Mouse (Mus musculus): Measurements from ENCODE around the gene Cmip.

Cmip gene

GRCm38 (mm10) chr8:117376997-117377396 is 120.1 kb downstream of the Cmip start:
- DNase-seq (ENCODE audit: low spot score in 2 of 2), result no peak

- DNase-seq (ENCODE audit: low spot score in 2 of 2), result no peak
Observed at GRCm38 (mm10) chr8:117378625-117379024, 121.8 kb downstream of the Cmip start.

GRCm38 (mm10) chr8:117379131-117379530 is 122.3 kb downstream of the Cmip start:
- peak; percentile 29 to 35 for DNase-seq (ENCODE audit: low spot score in 2 of 2)

GRCm38 (mm10) chr8:117380796-117381195 is 123.9 kb downstream of the Cmip start:
- DNase-seq (ENCODE audit: low spot score in 2 of 2), result no peak

- peak; percentile 42 to 46 for DNase-seq (ENCODE audit: low spot score in 2 of 2)
Observed at GRCm38 (mm10) chr8:117386142-117386541, 129.3 kb downstream of the Cmip start.

GRCm38 (mm10) chr8:117387642-117388041 is 130.8 kb downstream of the Cmip start:
- DNase-seq (ENCODE audit: low spot score in 2 of 2), result no peak

DNA sequence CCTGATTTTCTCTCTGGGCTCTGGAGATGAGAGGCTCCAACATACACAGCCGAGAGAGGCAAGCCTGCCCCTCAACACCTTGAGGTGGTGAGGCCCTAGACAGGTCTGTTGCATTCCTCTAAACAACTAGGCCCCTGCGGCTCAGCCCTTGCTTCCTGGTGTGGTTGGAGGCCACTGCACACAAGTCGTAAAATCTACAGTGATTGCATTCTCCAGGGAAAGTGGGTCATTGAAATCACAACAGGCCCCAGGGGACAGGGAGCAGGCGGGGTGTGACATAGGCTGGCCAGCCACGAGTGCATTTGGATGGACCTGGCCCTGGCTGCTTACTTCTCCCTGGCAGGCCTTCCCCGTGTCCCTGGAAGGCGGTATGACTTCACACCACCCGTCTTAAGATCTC is 131.5 kb downstream of the Cmip start:
- no peak for DNase-seq (ENCODE audit: low spot score in 2 of 2)

- no peak for DNase-seq (ENCODE audit: low spot score in 2 of 2)
Observed at GRCm38 (mm10) chr8:117393853-117394252, 137.0 kb downstream of the Cmip start.

DNA sequence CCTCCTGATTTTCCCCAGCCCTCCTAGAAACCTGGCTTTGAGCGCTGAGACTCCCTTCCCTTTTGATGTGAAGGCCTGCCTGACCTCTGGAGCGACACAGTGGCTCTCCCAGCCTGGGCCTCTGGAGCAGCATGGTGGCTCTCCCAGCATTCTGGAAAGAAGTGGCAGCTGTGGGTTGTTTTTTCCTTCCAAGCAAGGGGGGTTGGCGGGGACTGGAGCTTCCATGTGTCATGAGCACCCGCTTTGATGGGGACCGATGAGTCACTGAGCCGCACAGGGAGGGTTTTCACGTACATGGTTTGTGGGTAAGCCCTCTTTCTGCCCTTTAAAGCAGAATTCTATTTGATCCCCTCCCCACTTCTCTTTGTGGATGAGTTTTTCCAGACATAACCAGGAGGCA is 138.2 kb downstream of the Cmip start:
- DNase-seq (ENCODE audit: low spot score in 2 of 2), result no peak

- DNase-seq (ENCODE audit: low spot score in 2 of 2), result no peak
Observed at GRCm38 (mm10) chr8:117396884-117397283, 140.0 kb downstream of the Cmip start.

- no peak for DNase-seq (ENCODE audit: low spot score in 2 of 2)
Observed at GRCm38 (mm10) chr8:117397751-117398150, 140.9 kb downstream of the Cmip start.

DNA sequence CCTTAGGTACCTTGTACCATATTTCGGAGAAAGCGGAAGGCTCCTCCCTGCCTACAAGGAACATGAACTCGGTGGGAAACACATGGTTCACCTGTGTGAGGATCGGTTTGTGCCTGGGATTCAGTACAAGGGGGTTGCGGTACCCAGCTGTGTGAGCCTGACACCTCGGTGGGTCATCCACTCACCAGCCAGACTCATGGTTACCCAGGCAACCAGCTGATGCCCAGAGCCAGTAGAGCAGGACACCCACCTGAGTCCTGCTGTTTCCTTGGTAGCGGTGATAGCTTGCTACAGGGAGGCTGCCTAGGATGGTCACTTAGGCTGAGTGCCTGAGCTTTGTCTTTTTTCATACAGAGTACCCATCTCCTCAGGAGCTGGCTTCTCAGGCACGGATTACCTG is 142.4 kb downstream of the Cmip start:
- no peak for DNase-seq (ENCODE audit: low spot score in 2 of 2)

- DNase-seq (ENCODE audit: low spot score in 2 of 2), result no peak
Observed at GRCm38 (mm10) chr8:117400820-117401219, 144.0 kb downstream of the Cmip start.

DNA sequence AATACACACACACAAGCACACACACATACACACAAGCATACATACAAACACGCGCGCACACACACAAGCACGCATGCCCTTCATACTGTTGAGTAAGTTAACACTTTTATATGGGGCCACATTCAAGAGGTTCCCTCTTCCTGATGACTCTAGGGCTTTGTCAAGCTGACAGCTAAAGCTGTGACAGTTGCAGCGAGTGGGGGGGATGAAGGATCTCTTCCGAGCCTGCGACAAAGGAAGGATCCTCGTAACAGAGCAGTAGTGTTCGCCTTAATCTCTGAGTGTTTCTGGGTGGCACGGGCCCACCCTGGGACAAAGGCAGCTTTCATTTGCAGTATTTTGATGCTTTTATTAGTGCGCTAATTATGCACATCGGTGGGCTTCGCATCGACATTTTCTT is 145.0 kb downstream of the Cmip start:
- DNase-seq (ENCODE audit: low spot score in 2 of 2), result no peak

GRCm38 (mm10) chr8:117402911-117403704 is 146.2 kb downstream of the Cmip start:
- DNase-seq (ENCODE audit: low spot score in 2 of 2), result no peak

DNA sequence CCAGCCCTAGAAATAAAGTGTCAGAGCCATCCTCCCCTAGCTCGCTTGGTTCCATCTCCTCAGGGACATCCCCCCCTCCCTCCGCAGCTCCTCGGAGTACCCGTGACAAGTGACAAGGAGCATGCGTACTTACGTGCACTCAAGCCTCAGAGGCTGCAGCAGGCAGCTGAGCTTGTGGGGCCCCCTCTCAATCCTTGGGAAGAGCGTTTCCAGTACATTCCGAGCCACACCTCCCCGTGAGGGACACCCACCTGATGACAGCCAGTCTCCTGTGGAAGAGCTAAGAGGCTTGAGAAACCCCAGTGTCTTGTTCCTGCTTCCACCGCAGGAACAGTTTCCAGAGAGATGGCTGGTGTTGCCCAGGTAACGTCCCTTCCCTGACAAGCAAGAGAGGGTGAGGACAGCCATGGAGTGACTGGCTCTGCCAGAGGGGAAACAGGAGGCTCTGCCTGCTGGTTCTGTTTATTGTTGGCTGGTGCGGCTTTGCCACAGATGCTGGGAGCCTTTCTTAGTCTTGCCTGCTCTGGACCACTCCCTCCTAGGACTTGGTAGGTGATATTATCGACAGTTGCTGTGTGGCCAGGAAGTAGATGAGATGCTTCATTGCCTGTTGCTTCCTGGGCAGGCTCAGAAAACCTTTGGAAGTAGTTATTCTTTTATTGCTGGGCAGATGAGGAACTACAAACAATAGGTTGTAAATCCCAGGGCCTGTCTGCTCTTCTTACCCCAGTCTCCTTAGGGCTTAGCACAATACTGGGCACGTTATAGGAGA is 147.0 kb downstream of the Cmip start:
- DNase-seq (ENCODE audit: low spot score in 2 of 2), result no peak

GRCm38 (mm10) chr8:117406081-117406480 is 149.2 kb downstream of the Cmip start:
- no peak for DNase-seq (ENCODE audit: low spot score in 2 of 2)

- no peak for DNase-seq (ENCODE audit: low spot score in 2 of 2)
Observed at GRCm38 (mm10) chr8:117408634-117409033, 151.8 kb downstream of the Cmip start.

DNA sequence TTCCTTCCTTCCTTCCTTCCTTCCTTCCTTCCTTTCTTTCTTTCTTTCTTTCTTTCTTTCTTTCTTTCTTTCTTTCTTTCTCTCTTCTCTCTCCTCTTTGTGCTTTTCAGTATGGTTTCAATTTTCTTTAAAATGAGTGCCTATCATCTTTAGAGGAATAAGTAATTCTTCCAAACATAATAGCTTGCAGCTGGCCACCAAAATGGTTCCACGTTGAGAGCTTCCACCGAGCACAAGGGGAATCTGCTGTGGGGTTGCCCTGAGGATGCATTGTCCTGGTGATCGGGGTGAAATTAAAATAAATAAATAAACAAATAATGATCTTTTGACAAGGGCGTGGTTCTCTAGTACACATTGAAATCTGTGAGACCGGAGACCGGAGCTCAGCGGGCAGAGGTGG is 152.2 kb downstream of the Cmip start:
- no peak for DNase-seq (ENCODE audit: low spot score in 2 of 2)

GRCm38 (mm10) chr8:117410391-117410790 is 153.5 kb downstream of the Cmip start:
- no peak for DNase-seq (ENCODE audit: low spot score in 2 of 2)

- DNase-seq (ENCODE audit: low spot score in 2 of 2), result no peak
Observed at GRCm38 (mm10) chr8:117410901-117411300, 154.0 kb downstream of the Cmip start.

GRCm38 (mm10) chr8:117412232-117412631 is 155.4 kb downstream of the Cmip start:
- no peak for DNase-seq (ENCODE audit: low spot score in 2 of 2)

GRCm38 (mm10) chr8:117417830-117418229 is 161.0 kb downstream of the Cmip start:
- no peak for DNase-seq (ENCODE audit: low spot score in 2 of 2)

All from spleen, postnatal 36 days (tissue).